Mouse (Mus musculus): ENCODE data around the gene Srsf7.
"Not testable (repeated sequence)": the region's sequence is repeated elsewhere in the genome, so short reads cannot be mapped to it uniquely, and the experiment has no call there.

The Srsf7 gene

GRCm38 (mm10) chr17:80206671-80207581 is at the start of gene Srsf7, which contains the start of gene Ttc39d:
TSS of gene Srsf7 (minus strand) at chr17:80207307.
TSS of gene Ttc39d (plus strand) at chr17:80207460.
- peak; percentile 98 for DNase-seq

- no peak for DNase-seq
Measured at GRCm38 (mm10) chr17:80255208-80255607, 48.1 kb upstream of the Srsf7 start.

- DNase-seq = no peak
Measured at GRCm38 (mm10) chr17:80254421-80254820, 47.3 kb upstream of the Srsf7 start.

GRCm38 (mm10) chr17:80252757-80253525 is 45.8 kb upstream of the Srsf7 start:
- DNase-seq = no peak

GRCm38 (mm10) chr17:80243116-80243515 is 36.0 kb upstream of the Srsf7 start:
- DNase-seq = no peak

- no peak for DNase-seq
Measured at GRCm38 (mm10) chr17:80241594-80241993, 34.5 kb upstream of the Srsf7 start.

DNA sequence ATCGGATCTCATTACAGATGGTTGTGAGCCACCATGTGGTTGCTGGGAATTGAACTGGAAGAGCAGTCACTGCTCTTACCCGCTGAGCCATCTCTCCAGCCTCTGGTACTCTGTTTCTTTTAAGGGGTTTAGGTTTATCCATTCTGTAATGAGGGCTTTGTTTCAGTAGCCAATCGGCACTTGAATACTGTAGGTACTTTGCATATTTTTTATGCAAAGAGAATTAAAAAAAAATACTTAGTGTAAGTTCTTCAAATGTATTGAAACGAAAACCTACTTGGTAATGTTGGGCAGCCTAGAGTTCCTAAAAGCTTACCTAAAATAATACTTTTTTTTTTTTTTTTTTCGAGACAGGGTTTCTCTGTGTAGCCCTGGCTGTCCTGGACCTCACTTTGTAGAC is 30.4 kb upstream of the Srsf7 start:
- no peak for DNase-seq

- DNase-seq = no peak
Measured at GRCm38 (mm10) chr17:80236805-80237204, 29.7 kb upstream of the Srsf7 start.

GRCm38 (mm10) chr17:80235477-80235876 is 28.4 kb upstream of the Srsf7 start:
- no peak for DNase-seq

DNA sequence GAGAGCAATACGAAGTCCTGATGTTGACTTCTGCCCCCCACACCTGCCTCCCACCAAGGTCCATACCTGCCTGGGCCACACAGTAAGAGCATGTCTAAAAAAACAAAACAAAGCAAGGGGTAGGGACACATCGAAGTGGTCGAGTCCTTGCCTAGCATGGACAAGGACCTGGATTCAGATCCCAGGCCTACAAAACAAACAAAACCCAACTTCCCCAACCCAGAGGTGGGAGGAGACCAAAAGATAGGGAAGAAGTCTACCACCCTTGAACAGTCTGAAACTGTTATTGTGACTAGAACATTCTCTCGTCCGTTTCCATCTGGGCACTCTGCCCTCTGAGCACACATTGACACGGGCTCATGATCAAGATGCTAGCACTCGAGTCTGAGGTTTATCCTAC is 27.3 kb upstream of the Srsf7 start:
- DNase-seq = no peak

- DNase-seq = no peak
Measured at GRCm38 (mm10) chr17:80233844-80234243, 26.7 kb upstream of the Srsf7 start.

DNA sequence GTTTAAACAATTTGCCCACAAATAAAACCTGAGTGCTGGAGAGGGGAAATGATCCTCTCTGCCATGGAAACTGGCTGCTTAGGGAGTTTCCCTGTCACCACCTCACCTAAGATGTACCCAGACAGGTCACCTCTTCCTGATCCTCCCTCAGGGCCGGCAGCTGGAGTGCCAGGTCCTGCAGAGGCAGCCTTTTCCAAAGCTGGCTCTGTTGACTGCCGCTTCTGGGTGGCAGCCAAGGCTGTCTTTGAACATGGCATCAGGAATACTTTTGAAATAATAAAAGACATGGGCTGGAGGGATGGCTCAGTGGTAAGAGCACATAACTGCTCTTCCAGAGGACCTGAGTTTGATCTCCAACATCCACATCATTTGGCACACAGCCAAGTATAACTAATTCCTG is 22.3 kb upstream of the Srsf7 start:
- no peak for DNase-seq

GRCm38 (mm10) chr17:80225142-80225541 is 18.0 kb upstream of the Srsf7 start:
- not testable (repeated sequence) for DNase-seq

DNA sequence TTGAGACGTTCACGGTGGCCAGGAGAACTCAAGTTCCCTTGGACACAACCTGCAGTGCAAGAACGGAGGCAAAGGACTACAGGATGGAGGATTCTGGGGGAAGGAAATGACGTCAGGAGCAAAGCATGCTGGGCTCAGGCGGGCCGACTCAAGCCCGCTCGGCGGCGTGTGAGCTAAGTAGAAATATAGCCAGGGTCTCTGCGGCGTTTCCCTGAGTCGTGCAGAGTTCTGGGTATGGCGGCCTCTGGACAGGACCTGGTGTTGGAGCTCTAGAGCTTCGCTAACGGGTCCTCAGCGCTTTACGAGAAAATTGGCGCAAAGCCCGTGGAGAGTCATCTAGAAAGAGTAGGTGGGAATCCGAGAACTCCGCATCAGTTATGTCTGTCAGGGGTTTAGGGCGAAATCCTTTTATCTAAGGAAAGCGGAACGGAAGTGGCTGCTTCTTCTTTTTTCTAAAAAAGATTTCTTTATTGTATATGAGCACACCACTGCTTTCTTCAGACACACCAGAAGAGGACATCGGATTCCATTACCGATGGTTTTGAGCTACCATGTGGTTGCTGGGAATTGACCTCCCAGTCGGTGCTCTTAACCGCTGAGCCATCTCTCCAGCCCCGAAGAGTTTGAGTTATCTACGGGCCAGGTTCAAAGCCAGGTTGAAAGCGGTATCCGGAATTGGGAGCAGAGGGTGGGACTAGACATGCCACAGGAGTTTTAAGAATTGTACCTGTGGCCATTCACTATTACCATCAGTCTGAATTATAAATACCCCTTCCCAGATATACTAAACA is 17.4 kb upstream of the Srsf7 start, which contains the start of gene Gemin6:
Gene Gemin6, plus strand, starts transcription at position 116 of the 791 bp plus-strand sequence.
- DNase-seq = peak; percentile 93

GRCm38 (mm10) chr17:80223829-80224228 is 16.7 kb upstream of the Srsf7 start:
- no peak for DNase-seq

DNA sequence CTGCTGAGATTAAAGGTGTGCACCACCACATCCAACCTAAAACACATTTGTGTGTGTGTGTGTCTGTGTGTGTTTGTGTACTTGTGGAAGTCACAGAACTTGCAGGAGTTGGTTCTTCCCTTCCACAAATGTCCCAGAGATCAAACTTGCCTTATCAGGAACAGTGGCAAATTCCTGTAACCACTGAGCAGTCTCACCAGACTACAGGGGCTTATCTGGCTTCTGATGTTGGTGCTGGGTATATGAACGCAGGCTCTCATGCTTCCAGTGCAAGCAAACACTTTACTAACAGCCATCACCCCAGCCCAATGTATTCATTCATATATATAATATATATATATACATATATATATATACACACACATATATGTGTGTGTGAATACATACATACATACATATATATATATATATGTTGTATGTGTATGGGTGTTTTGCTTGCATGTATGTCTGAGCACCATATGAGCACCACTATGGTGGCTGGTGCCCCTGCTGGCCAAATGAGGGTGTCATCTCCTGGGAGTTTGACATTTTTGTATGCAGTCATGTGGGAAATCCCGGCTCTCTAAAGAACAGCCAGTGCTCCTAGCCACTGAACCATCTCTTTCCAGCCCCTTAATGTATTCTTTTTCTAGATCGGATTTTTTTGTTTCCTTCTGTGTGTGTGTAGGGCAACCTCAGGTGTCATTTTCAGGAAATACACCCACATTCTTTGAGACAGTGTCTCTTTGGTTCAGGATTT is 15.0 kb upstream of the Srsf7 start:
- DNase-seq = no peak

DNA sequence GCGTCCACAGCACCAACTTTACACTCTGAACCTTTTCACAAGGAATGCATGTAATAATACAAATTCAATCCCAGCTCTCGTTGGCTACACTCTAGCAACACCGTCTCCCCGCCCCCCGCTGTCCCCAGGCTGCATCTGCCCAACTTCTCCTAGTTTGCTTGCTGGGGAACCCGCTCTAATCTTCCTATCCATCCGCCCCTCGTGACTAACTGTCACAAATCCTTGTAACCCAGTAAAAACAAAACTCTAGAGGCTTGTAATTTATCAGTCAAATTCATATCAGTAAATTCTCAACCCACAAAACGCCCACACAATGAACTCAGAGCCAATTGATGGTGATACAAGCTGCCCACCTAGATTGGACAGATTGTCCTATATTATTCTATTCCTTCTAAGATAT is 14.1 kb upstream of the Srsf7 start:
- DNase-seq = no peak

GRCm38 (mm10) chr17:80220131-80220530 is 13.0 kb upstream of the Srsf7 start:
- no peak for DNase-seq

DNA sequence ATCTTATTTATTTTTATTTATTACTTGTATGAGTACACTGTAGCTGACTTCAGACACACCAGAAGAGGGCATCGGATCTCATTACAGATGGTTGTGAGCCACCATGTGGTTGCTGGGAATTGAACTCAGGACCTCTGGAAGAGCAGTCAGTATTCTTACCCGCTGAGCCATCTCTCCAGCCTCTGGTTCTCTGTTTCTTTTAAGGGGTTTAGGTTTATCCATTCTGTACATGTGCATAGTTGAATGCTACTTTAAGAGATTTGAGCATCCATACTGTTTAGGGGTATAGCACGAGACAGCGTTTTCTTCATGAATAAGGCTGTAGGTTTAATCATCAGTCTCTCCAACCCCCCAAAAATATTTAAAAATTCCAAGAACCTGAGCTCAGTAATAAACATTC is 6.9 kb upstream of the Srsf7 start:
- not testable (repeated sequence) for DNase-seq

GRCm38 (mm10) chr17:80206301-80206670 is 821 bp downstream of the Srsf7 start:
- DNase-seq = no peak

DNA sequence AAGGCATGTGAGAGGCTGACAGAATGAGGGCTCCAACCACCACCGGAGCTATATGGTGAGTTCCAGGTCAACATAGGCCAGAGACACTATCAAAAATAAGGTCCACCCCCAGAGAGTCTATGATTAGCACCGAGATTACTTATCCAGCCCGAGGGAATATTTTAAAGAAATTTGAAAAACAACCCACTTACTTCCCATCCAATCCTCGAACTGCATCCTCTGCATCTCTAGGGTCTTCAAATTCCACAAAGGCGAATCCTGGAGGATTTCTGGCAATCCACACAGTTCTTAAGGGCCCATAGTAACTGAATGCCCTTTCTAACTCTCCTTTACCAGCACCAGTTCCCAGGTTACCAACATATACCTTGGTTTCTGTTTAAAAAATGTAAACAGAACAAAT is 1.4 kb downstream of the Srsf7 start:
- no peak for DNase-seq

DNA sequence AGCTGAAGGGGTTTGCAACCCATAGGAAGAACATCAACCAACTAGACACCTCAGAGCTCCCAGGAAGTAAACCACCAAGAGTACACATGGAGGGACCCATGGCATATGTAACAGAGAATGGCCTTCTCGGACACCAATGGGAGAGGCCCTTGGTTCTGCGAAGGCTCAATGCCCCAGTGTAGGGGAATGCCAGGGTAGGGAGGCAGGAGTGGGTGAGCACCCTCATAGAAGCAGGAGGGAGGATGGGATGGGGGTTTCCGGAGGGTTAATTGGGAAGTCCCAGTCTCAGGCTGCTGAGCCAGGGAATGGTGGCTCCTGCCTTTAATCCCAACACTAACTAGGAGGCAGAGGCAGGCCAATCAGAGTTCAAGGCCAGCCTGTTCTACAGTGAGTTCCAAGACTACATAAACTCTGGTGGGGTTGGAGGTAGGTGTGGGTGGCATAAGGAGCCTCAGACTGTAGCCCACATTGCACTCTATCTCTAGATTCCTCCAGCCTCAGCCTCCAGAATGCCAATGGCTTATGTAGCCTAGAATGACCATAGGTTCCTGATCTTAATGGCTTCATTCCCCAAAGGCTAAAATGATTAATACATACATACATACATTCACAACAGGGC is 7.8 kb downstream of the Srsf7 start:
- no peak for DNase-seq

Measured in right cerebral cortex, adult 18-20 months (tissue).